Mouse (Mus musculus): ENCODE measurements around the gene Pilra. TPM values are rescaled to one million over a fixed set of nuclear protein-coding genes. Genes with fewer than 3 reads are reported as not detected.
"Not testable (repeated sequence)": the region's sequence is repeated elsewhere in the genome, so short reads cannot be mapped to it uniquely, and the experiment has no call there.

Pilra gene
- polyA plus RNA-seq, 1 experiment from 2014 or later: 4.0 TPM

GRCm38 (mm10) chr5:137850313-137850712, 14.2 kb upstream of the Pilra start:
- not testable (repeated sequence) for H3K36me3 ChIP-seq; H3K4me1 ChIP-seq; H3K27ac ChIP-seq; H3K9me3 ChIP-seq; H3K4me2 ChIP-seq; H3K27me3 ChIP-seq; ATAC-seq (ENCODE audit: borderline replicate concordance, extremely low read depth, low FRiP score, low TSS enrichment); H3K9ac ChIP-seq; H3K4me3 ChIP-seq
- WGBS: 85% methylated on average over 1 of the region's 1 CpGs

GRCm38 (mm10) chr5:137837110-137837509, 1.0 kb upstream of the Pilra start:
- H3K9me3 ChIP-seq; H3K4me1 ChIP-seq; H3K4me2 ChIP-seq; H3K27me3 ChIP-seq; H3K4me3 ChIP-seq; H3K9ac ChIP-seq; ATAC-seq (ENCODE audit: borderline replicate concordance, extremely low read depth, low FRiP score, low TSS enrichment); H3K27ac ChIP-seq; H3K36me3 ChIP-seq: not testable (repeated sequence)

GRCm38 (mm10) chr5:137836611-137837010, 530 bp upstream of the Pilra start:
- Histone ChIP-seq H3K9me3 (no peaks in the 10 kb centered on the region), H3K27ac (no peak overlapping the region), H3K36me3 (no peaks in the 10 kb centered on the region), H3K9ac (no peak overlapping the region), H3K4me1 (no peaks in the 10 kb centered on the region), H3K4me2 (no peak overlapping the region), H3K4me3 (no peak overlapping the region), H3K27me3 (no peaks in the 10 kb centered on the region)
- no peak for ATAC-seq (ENCODE audit: borderline replicate concordance, extremely low read depth, low FRiP score, low TSS enrichment)

GRCm38 (mm10) chr5:137833500-137833899, 2.6 kb downstream of the Pilra start:
- H3K4me2 ChIP-seq: no peak overlapping the region
- no peak overlapping the region for H3K4me3 ChIP-seq
- no peak overlapping the region for H3K9ac ChIP-seq
- no peaks in the 10 kb centered on the region for H3K9me3 ChIP-seq
- no peaks in the 10 kb centered on the region for H3K36me3 ChIP-seq
- H3K4me1 ChIP-seq: no peaks in the 10 kb centered on the region
- 38% methylated on average over 4 of the region's 4 CpGs for WGBS
- no peak for ATAC-seq (ENCODE audit: borderline replicate concordance, extremely low read depth, low FRiP score, low TSS enrichment)
- no peak overlapping the region for H3K27ac ChIP-seq
- no peaks in the 10 kb centered on the region for H3K27me3 ChIP-seq

GRCm38 (mm10) chr5:137831506-137831905, 4.6 kb downstream of the Pilra start:
- H3K27me3 ChIP-seq: no peaks in the 10 kb centered on the region
- no peaks in the 10 kb centered on the region for H3K9me3 ChIP-seq
- no peaks in the 10 kb centered on the region for H3K36me3 ChIP-seq
- no peak for ATAC-seq (ENCODE audit: borderline replicate concordance, extremely low read depth, low FRiP score, low TSS enrichment)
- H3K4me1 ChIP-seq: no peaks in the 10 kb centered on the region
- H3K4me2 ChIP-seq: no peak overlapping the region
- H3K27ac ChIP-seq: no peak overlapping the region
- H3K9ac ChIP-seq: no peak overlapping the region
- 73% methylated on average over 6 of the region's 6 CpGs for WGBS
- no peak overlapping the region for H3K4me3 ChIP-seq

- no peaks in the 10 kb centered on the region for H3K9me3 ChIP-seq
- H3K4me2 ChIP-seq: no peak overlapping the region
- H3K4me3 ChIP-seq: no peak overlapping the region
- H3K27ac ChIP-seq: no peak overlapping the region
- H3K27me3 ChIP-seq: no peaks in the 10 kb centered on the region
- H3K9ac ChIP-seq: no peak overlapping the region
- WGBS: 77% methylated on average over 4 of the region's 4 CpGs
- H3K4me1 ChIP-seq: no peaks in the 10 kb centered on the region
- H3K36me3 ChIP-seq: no peaks in the 10 kb centered on the region
- ATAC-seq (ENCODE audit: borderline replicate concordance, extremely low read depth, low FRiP score, low TSS enrichment): no peak
These were observed 5.0 kb downstream of the Pilra start for GRCm38 (mm10) chr5:137831106-137831505.

- Histone ChIP-seq H3K9ac (no peak overlapping the region), H3K9me3 (no peaks in the 10 kb centered on the region), H3K4me1 (no peaks in the 10 kb centered on the region), H3K4me3 (no peak overlapping the region), H3K27ac (0 out of 2 replicates have a peak overlapping the region, but pooled peaks have one; percentile 29), H3K4me2 (no peak overlapping the region), H3K27me3 (no peaks in the 10 kb centered on the region), H3K36me3 (no peaks in the 10 kb centered on the region)
- no peak for ATAC-seq (ENCODE audit: borderline replicate concordance, extremely low read depth, low FRiP score, low TSS enrichment)
- WGBS: 65% methylated on average over 7 of the region's 7 CpGs
These were observed 5.8 kb downstream of the Pilra start for GRCm38 (mm10) chr5:137830238-137830637.

GRCm38 (mm10) chr5:137828694-137829093, 7.4 kb downstream of the Pilra start:
- Histone ChIP-seq H3K9me3 (no peaks in the 10 kb centered on the region), H3K9ac (no peak overlapping the region), H3K36me3 (no peaks in the 10 kb centered on the region), H3K27me3 (no peaks in the 10 kb centered on the region), H3K27ac (no peak overlapping the region), H3K4me2 (no peak overlapping the region), H3K4me3 (no peak overlapping the region), H3K4me1 (no peaks in the 10 kb centered on the region)
- ATAC-seq (ENCODE audit: borderline replicate concordance, extremely low read depth, low FRiP score, low TSS enrichment): no peak
- 77% methylated on average over 6 of the region's 6 CpGs for WGBS

- H3K9ac ChIP-seq: no peak overlapping the region
- H3K27ac ChIP-seq: no peak overlapping the region
- no peak overlapping the region for H3K4me2 ChIP-seq
- H3K4me1 ChIP-seq: no peaks in the 10 kb centered on the region
- no peak overlapping the region for H3K4me3 ChIP-seq
- WGBS: 46% methylated on average over 7 of the region's 7 CpGs
- no peaks in the 10 kb centered on the region for H3K36me3 ChIP-seq
- ATAC-seq (ENCODE audit: borderline replicate concordance, extremely low read depth, low FRiP score, low TSS enrichment): no peak
- H3K27me3 ChIP-seq: no peaks in the 10 kb centered on the region
- H3K9me3 ChIP-seq: no peaks in the 10 kb centered on the region
These were observed 9.7 kb downstream of the Pilra start for GRCm38 (mm10) chr5:137826421-137826820.

- Histone ChIP-seq H3K4me1 (no peaks in the 10 kb centered on the region), H3K27ac (no peak overlapping the region), H3K36me3 (no peaks in the 10 kb centered on the region), H3K9ac (no peak overlapping the region), H3K27me3 (no peaks in the 10 kb centered on the region), H3K4me3 (no peak overlapping the region), H3K4me2 (no peak overlapping the region), H3K9me3 (no peaks in the 10 kb centered on the region)
- WGBS: 74% methylated on average over 2 of the region's 2 CpGs
- ATAC-seq (ENCODE audit: borderline replicate concordance, extremely low read depth, low FRiP score, low TSS enrichment): no peak
These were observed 10.1 kb downstream of the Pilra start for GRCm38 (mm10) chr5:137825971-137826370.

GRCm38 (mm10) chr5:137825030-137825429, 11.1 kb downstream of the Pilra start:
- Histone ChIP-seq H3K9me3 (no peaks in the 10 kb centered on the region), H3K27me3 (no peaks in the 10 kb centered on the region), H3K4me2 (no peak overlapping the region), H3K4me3 (no peak overlapping the region), H3K9ac (no peak overlapping the region), H3K27ac (no peak overlapping the region), H3K4me1 (no peaks in the 10 kb centered on the region), H3K36me3 (no peaks in the 10 kb centered on the region)
- WGBS: 89% methylated on average over 3 of the region's 3 CpGs
- no peak for ATAC-seq (ENCODE audit: borderline replicate concordance, extremely low read depth, low FRiP score, low TSS enrichment)

GRCm38 (mm10) chr5:137823455-137824045, 12.5 kb downstream of the Pilra start:
- no peaks in the 10 kb centered on the region for H3K9me3 ChIP-seq
- H3K4me3 ChIP-seq: no peak overlapping the region
- H3K27ac ChIP-seq: no peak overlapping the region
- H3K4me1 ChIP-seq: no peaks in the 10 kb centered on the region
- WGBS: 87% methylated on average over 6 of the region's 6 CpGs
- no peak overlapping the region for H3K4me2 ChIP-seq
- H3K27me3 ChIP-seq: no peaks in the 10 kb centered on the region
- no peak overlapping the region for H3K9ac ChIP-seq
- no peaks in the 10 kb centered on the region for H3K36me3 ChIP-seq
- ATAC-seq (ENCODE audit: borderline replicate concordance, extremely low read depth, low FRiP score, low TSS enrichment): no peak

- no peaks in the 10 kb centered on the region for H3K4me1 ChIP-seq
- H3K36me3 ChIP-seq: no peaks in the 10 kb centered on the region
- H3K4me3 ChIP-seq: no peak overlapping the region
- H3K9ac ChIP-seq: no peak overlapping the region
- H3K27me3 ChIP-seq: no peaks in the 10 kb centered on the region
- H3K4me2 ChIP-seq: no peak overlapping the region
- no peak for ATAC-seq (ENCODE audit: borderline replicate concordance, extremely low read depth, low FRiP score, low TSS enrichment)
- WGBS: 81% methylated on average over 1 of the region's 1 CpGs
- H3K9me3 ChIP-seq: no peaks in the 10 kb centered on the region
- no peak overlapping the region for H3K27ac ChIP-seq
These were observed 13.5 kb downstream of the Pilra start for GRCm38 (mm10) chr5:137822602-137823001.
